Mouse (Mus musculus) G1E-ER4 (cell line): ENCODE results near the gene Gm3618. TPM values are rescaled to one million over a fixed set of nuclear protein-coding genes. Genes with fewer than 3 reads are reported as not detected.
"Not testable (repeated sequence)": the region's sequence is repeated elsewhere in the genome, so short reads cannot be mapped to it uniquely, and the experiment has no call there.

Experiments used
- GATA1 ChIP-seq: IDR thresholded peaks from one replicate; pipeline ENCODE4 v1.8.0; 2012; ENCODE audit warnings: low read length, inconsistent platforms
- polyA plus RNA-seq: library from polyadenylated mRNA; stranded (reverse); fragments of >175 nt; gene quantifications from 2 replicates; pipeline ENCODE4 v1.2.3, GENCODE M21; 2012

The Gm3618 gene
- polyA plus RNA-seq, result not detected in 2 replicates

DNA sequence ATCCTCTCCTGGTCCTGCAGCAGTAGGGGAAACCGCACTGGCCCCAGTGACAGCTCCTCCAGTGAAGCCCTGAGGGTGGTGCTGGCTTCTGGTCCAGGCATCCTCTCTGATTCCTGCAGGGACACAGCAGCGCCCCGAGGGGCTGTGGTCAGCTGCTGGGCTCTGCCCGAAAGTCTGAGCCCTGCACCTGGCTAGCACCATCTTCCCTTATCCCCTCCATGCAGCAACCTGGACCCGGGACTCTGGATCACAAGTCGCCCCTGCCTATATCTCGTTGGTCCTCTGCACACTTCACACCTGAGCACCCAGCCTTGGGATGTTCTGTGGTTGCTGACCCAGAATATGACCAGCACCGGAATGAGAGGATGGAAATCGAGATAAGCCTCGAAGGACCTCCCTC lies at the start of gene Gm3618:
TSS of gene Gm3618 (minus strand) at position 101 of the 400 bp plus-strand sequence.
- TF ChIP-seq GATA1, result not testable (repeated sequence)

DNA sequence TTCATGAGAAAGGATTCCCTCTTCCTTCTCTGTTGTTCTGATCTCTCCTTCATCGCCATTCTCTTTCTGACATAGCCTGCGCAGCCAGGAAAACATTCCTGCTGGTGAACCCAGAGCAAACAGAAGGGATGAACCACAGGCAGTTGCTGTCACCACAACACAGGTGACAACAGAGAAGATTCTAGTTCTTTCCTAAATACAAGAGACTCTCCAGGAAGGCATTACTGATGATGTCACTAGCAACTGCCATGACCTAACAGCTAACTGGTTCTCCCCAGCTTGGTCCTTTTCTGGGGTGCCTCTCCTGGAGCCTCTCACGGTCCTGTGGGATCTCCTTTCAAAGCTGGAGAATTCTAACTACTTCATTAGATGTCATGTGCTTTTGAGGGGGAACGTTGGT lies 46.7 kb upstream of the Gm3618 start, which contains the start of gene Gm16440:
TSS of gene Gm16440 (minus strand) at position 101 of the 400 bp plus-strand sequence.
- not testable (repeated sequence) for TF ChIP-seq GATA1

DNA sequence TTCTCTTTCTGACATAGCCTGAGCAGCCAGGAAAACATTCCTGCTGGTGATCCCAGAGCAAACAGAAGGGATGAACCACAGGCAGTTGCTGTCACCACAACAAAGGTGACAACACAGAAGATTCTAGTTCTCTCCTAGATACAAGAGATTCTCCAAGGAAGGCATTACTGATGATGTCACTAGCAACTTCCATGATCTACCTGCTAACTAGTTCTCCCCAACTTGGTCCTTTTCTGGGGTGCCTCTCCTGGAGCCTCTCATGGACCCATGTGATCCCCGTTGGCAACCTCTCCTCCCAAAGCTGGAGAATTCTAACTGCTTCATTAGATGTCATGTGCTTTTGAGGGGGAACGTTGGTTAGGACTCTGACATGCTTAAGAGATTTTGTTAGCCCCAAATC lies 38.7 kb downstream of the Gm3618 start, which contains the start of gene Gm21103:
TSS of gene Gm21103 (minus strand) at position 101 of the 400 bp plus-strand sequence.
- not testable (repeated sequence) for TF ChIP-seq GATA1

- TF ChIP-seq GATA1, result not testable (repeated sequence)
Observed at GRCm38 (mm10) chr14:6286931-6287715, 56.4 kb downstream of the Gm3618 start, which contains the start of gene Gm3411. Gene Gm3411, minus strand, starts transcription at chr14:6287250.

Other genes starting within 250 kb of the Gm3618 start
- gene Gm8206, start 249.7 kb downstream of the Gm3618 start, polyA plus RNA-seq, result not detected in 2 replicates
- not detected in 2 replicates for gene Gm3468, start 235.0 kb downstream of the Gm3618 start, polyA plus RNA-seq
- gene Gm3476, start 217.9 kb downstream of the Gm3618 start, polyA plus RNA-seq, result not detected in 2 replicates
- not detected in 2 replicates for gene Gm21560, start 124.4 kb downstream of the Gm3618 start, polyA plus RNA-seq
- not detected in 2 replicates for gene Gm3411, start 56.4 kb downstream of the Gm3618 start, polyA plus RNA-seq
- not detected in 2 replicates for gene Gm21103, start 38.8 kb downstream of the Gm3618 start, polyA plus RNA-seq
- gene Gm16440, start 46.6 kb upstream of the Gm3618 start, polyA plus RNA-seq, result not detected in 2 replicates
- not detected in 2 replicates for gene Gm3591, start 68.8 kb upstream of the Gm3618 start, polyA plus RNA-seq
- not detected in 2 replicates for gene Gm3594, start 100.9 kb upstream of the Gm3618 start, polyA plus RNA-seq
- gene Gm8356, start 193.6 kb upstream of the Gm3618 start, polyA plus RNA-seq, result not detected in 2 replicates
- gene Gm3629, start 246.9 kb upstream of the Gm3618 start, polyA plus RNA-seq, result not detected in 2 replicates